Mouse (Mus musculus): ENCODE results near the gene Ddx4.
A peak's percentile ranks its signal among the peaks of the same experiment; 100 is the strongest.
"Not testable (repeated sequence)": the region's sequence is repeated elsewhere in the genome, so short reads cannot be mapped to it uniquely, and the experiment has no call there.

Ddx4 gene

GRCm38 (mm10) chr13:112635174-112635837 is 17.0 kb downstream of the Ddx4 start:
- DNase-seq (ENCODE audit: low spot score) = no peak

- no peak for DNase-seq (ENCODE audit: low spot score)
Observed at GRCm38 (mm10) chr13:112625566-112625965, 26.7 kb downstream of the Ddx4 start.

GRCm38 (mm10) chr13:112624622-112625021 is 27.7 kb downstream of the Ddx4 start:
- DNase-seq (ENCODE audit: low spot score) = no peak

GRCm38 (mm10) chr13:112623656-112624055 is 28.6 kb downstream of the Ddx4 start:
- DNase-seq (ENCODE audit: low spot score) = no peak

GRCm38 (mm10) chr13:112621592-112621991 is 30.7 kb downstream of the Ddx4 start:
- DNase-seq (ENCODE audit: low spot score) = no peak

GRCm38 (mm10) chr13:112608606-112609005 is 43.7 kb downstream of the Ddx4 start:
- no peak for DNase-seq (ENCODE audit: low spot score)

GRCm38 (mm10) chr13:112604411-112604810 is 47.9 kb downstream of the Ddx4 start:
- DNase-seq (ENCODE audit: low spot score) = no peak

GRCm38 (mm10) chr13:112603839-112604238 is 48.4 kb downstream of the Ddx4 start:
- no peak for DNase-seq (ENCODE audit: low spot score)

- DNase-seq (ENCODE audit: low spot score) = no peak
Observed at GRCm38 (mm10) chr13:112602607-112603006, 49.7 kb downstream of the Ddx4 start.

- not testable (repeated sequence) for DNase-seq (ENCODE audit: low spot score)
Observed at GRCm38 (mm10) chr13:112594260-112594659, 58.0 kb downstream of the Ddx4 start, which contains the start of gene Il31ra. Gene Il31ra, minus strand, starts transcription at chr13:112594360.

- DNase-seq (ENCODE audit: low spot score) = no peak
Observed at GRCm38 (mm10) chr13:112590254-112590653, 62.0 kb downstream of the Ddx4 start.

- no peak for DNase-seq (ENCODE audit: low spot score)
Observed at GRCm38 (mm10) chr13:112589625-112590024, 62.6 kb downstream of the Ddx4 start.

- no peak for DNase-seq (ENCODE audit: low spot score)
Observed at GRCm38 (mm10) chr13:112584556-112585237, 67.6 kb downstream of the Ddx4 start.

GRCm38 (mm10) chr13:112582291-112582690 is 70.0 kb downstream of the Ddx4 start:
- no peak for DNase-seq (ENCODE audit: low spot score)

- DNase-seq (ENCODE audit: low spot score) = no peak
Observed at GRCm38 (mm10) chr13:112581796-112582195, 70.5 kb downstream of the Ddx4 start.

GRCm38 (mm10) chr13:112580590-112581320 is 71.5 kb downstream of the Ddx4 start:
- DNase-seq (ENCODE audit: low spot score) = no peak

GRCm38 (mm10) chr13:112578041-112578440 is 74.2 kb downstream of the Ddx4 start:
- peak; percentile 100 for DNase-seq (ENCODE audit: low spot score)

- no peak for DNase-seq (ENCODE audit: low spot score)
Observed at GRCm38 (mm10) chr13:112573800-112574199, 78.5 kb downstream of the Ddx4 start.

GRCm38 (mm10) chr13:112570768-112571167 is 81.5 kb downstream of the Ddx4 start:
- no peak for DNase-seq (ENCODE audit: low spot score)

GRCm38 (mm10) chr13:112569606-112570005 is 82.7 kb downstream of the Ddx4 start:
- DNase-seq (ENCODE audit: low spot score) = no peak

- DNase-seq (ENCODE audit: low spot score) = no peak
Observed at GRCm38 (mm10) chr13:112560554-112561138, 91.6 kb downstream of the Ddx4 start.

GRCm38 (mm10) chr13:112556501-112556900 is 95.8 kb downstream of the Ddx4 start:
- DNase-seq (ENCODE audit: low spot score) = no peak

- DNase-seq (ENCODE audit: low spot score) = no peak
Observed at GRCm38 (mm10) chr13:112553304-112553703, 99.0 kb downstream of the Ddx4 start.

Measured in urinary bladder, postnatal 10 days (tissue).